Mouse (Mus musculus): ENCODE data around the gene 2010111I01Rik. TPM values are rescaled to one million over a fixed set of nuclear protein-coding genes. Genes with fewer than 3 reads are reported as not detected.
A peak's percentile ranks its signal among the peaks of the same experiment; 100 is the strongest.
"Not testable (repeated sequence)": the region's sequence is repeated elsewhere in the genome, so short reads cannot be mapped to it uniquely, and the experiment has no call there.

2010111I01Rik gene
- total RNA-seq, 2 experiments from 2014 or later = 80.6 to 90.0 TPM

- peak; percentile 34 to 37 for DNase-seq
Observed at GRCm38 (mm10) chr13:63199588-63199987, 234.9 kb downstream of the 2010111I01Rik start.

GRCm38 (mm10) chr13:63203502-63204278, 239.0 kb downstream of the 2010111I01Rik start:
- DNase-seq = no peak

- DNase-seq = no peak
Observed at GRCm38 (mm10) chr13:63205750-63206149, 241.1 kb downstream of the 2010111I01Rik start.

- no peak for DNase-seq
Observed at GRCm38 (mm10) chr13:63206396-63206795, 241.7 kb downstream of the 2010111I01Rik start.

GRCm38 (mm10) chr13:63216537-63216936, 251.8 kb downstream of the 2010111I01Rik start:
- DNase-seq = no peak

- DNase-seq = no peak
Observed at GRCm38 (mm10) chr13:63223026-63223770, 258.5 kb downstream of the 2010111I01Rik start.

- no peak for DNase-seq
Observed at GRCm38 (mm10) chr13:63225796-63226583, 261.3 kb downstream of the 2010111I01Rik start.

- DNase-seq = no peak
Observed at GRCm38 (mm10) chr13:63227785-63228184, 263.1 kb downstream of the 2010111I01Rik start.

- no peak for DNase-seq
Observed at GRCm38 (mm10) chr13:63230955-63231701, 266.4 kb downstream of the 2010111I01Rik start.

- DNase-seq = no peak
Observed at GRCm38 (mm10) chr13:63231702-63232070, 267.0 kb downstream of the 2010111I01Rik start.

- no peak for DNase-seq
Observed at GRCm38 (mm10) chr13:63232558-63232957, 267.9 kb downstream of the 2010111I01Rik start.

- DNase-seq = not testable (repeated sequence)
Observed at GRCm38 (mm10) chr13:63234520-63234919, 269.8 kb downstream of the 2010111I01Rik start.

GRCm38 (mm10) chr13:63235551-63235950, 270.9 kb downstream of the 2010111I01Rik start:
- DNase-seq = no peak

GRCm38 (mm10) chr13:63236159-63236893, 271.6 kb downstream of the 2010111I01Rik start:
- no peak for DNase-seq

GRCm38 (mm10) chr13:63238045-63238444, 273.4 kb downstream of the 2010111I01Rik start:
- no peak for DNase-seq

- peak in 1 of 2 experiments; percentile 52 for DNase-seq
Observed at GRCm38 (mm10) chr13:63239301-63239804, 274.7 kb downstream of the 2010111I01Rik start.

GRCm38 (mm10) chr13:63239877-63240671, 275.4 kb downstream of the 2010111I01Rik start:
- peak; percentile 92 to 96 for DNase-seq

GRCm38 (mm10) chr13:63240835-63241234, 276.1 kb downstream of the 2010111I01Rik start:
- peak in 1 of 2 experiments; percentile 51 for DNase-seq

- no peak for DNase-seq
Observed at GRCm38 (mm10) chr13:63241665-63242064, 277.0 kb downstream of the 2010111I01Rik start.
